Mouse (Mus musculus) cerebellum, adult (tissue): ENCODE measurements at regions not wholly inside any gene's neighbourhood (a gene's known extent, or its start where the extent isn't known, plus 50 kb on each side); places are given as distances from the start of the nearest gene placed in this dataset.

ENCODE experiments used
- ATAC-seq: cut with Nextera tagmentation; 2 replicates; pipeline ENCODE4 v1.9.2; 2017; ENCODE audit warnings: mild to moderate bottlenecking, moderate library complexity, mixed read lengths; ENCODE audit not compliant: insufficient number of reproducible peaks, low FRiP score, low TSS enrichment

- peak; percentile 43; the same call in 1 of the 2 replicates for ATAC-seq
Measured at GRCm38 (mm10) chr8:126753059-126753855, 159.5 kb upstream of the Irf2bp2 start.

GRCm38 (mm10) chr8:126751416-126752140 lies 157.8 kb upstream of the Irf2bp2 start:
- ATAC-seq = no peak

GRCm38 (mm10) chr8:126745992-126746775 lies 152.4 kb upstream of the Irf2bp2 start:
- no peak for ATAC-seq

DNA sequence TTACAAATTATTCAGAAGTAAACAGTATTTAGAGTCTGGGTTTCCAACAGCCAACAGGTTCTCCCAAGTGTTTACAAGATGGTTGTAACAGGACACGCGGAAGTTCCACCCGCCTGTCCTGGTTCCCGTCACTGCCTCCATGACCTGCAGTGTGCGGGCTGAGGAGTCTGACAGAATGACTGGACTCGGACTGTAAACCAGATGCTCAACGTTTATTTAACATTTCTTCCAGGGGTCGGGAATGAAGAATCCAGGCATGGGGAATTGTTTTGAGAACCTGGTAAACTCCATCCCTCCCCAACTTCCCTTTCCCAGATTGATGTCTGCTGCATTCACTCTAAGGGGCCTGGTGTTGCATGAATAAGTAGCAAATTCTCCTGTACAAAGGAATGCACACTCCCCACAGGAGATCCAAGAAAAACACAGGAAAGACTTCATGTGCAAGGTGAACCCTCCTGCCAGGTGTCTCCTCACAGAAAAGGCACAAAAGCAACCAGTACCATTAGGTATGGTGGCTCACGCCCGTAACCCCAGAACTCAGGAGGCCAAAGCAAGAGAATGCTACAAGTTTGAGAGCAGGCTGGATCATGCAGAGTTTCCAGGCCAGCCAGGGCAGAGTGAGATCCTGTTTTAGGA lies 151.1 kb upstream of the Irf2bp2 start:
- ATAC-seq = no peak

GRCm38 (mm10) chr8:126743296-126743695 lies 149.5 kb upstream of the Irf2bp2 start:
- no peak for ATAC-seq

DNA sequence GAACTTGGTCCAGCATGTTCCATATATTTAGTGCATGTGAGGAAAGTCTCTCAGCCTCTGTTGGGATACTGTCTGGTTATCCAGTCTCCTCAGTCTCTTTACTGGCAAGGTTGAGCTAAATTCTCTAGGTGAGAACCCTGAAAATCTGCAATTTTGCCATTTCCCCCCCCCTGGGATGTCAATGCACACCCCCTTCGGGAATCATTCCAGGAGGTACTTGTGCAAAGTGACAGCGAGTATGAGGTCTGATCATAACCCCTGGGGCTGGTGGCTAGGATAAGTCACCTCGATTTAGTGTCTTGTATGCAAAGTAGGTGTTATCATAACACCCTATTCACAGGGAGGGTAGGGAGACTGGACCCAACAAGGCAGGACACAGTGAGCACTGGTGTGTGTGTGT lies 148.3 kb upstream of the Irf2bp2 start:
- ATAC-seq = no peak

GRCm38 (mm10) chr8:126741031-126741430 lies 147.2 kb upstream of the Irf2bp2 start:
- no peak for ATAC-seq

DNA sequence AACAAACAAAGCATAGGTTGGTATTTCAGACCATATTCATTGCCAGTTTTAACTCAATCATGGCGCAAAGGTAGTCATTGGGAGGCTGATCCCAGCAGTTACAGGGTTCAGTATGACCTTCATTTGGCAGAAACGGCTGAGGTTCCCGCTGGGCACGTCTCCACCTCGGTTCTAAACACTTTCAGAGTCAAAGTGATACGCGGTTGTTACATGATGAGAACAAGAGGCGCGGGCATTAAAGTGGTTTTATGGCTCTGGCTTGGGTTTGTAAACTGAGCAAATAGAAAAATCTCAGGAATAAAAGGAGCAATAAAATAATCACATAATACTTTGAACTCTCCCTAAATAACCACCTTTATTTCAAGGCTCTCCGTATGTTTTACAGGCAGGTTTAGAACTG lies 146.0 kb upstream of the Irf2bp2 start:
- no peak for ATAC-seq

DNA sequence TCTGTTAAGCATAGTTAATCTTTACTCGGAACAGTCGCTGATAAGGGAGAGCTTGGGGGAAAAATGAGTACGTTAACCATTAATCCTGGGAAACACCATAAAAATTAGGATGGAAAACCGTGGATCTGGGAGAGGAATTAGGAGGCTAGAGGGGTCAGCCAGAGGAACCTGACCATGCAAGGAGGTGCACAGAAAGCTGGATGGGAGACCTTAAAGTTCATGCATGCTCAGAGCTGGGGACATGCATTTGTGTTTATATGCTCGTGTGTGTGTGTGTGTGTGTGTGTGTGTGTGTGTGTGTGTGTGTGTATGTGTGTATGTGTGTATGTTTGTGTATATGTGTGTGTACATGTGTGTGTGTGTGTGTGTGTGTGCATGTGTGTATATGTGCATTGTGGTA lies 143.2 kb upstream of the Irf2bp2 start:
- no peak for ATAC-seq

DNA sequence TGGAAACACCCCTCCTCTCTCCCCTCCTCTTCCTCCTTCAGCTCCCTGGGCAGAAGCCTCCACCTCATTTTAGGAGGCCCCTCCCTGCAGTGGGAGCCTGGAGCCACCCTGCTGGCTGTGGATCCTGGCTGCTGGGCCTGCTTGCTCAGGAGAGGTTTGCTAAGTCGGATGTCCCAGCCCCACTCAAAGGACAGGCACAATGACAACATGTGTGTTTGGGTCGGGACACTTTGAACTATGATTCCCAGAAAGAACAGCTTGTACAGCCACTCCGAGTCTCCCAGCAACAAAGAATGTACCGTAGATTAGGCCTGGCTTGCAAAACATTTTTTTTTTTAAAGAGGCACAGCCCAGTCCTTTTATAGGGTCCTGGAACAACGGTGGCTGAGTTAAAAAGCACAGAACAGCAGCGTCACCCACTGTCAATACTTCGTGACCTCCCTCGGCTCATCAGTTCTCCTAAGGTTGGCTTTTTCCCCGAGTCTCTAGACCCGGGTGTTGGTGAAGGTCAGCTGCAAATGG lies 142.7 kb upstream of the Irf2bp2 start:
- ATAC-seq = peak; percentile 8; the same call in 1 of the 2 replicates

DNA sequence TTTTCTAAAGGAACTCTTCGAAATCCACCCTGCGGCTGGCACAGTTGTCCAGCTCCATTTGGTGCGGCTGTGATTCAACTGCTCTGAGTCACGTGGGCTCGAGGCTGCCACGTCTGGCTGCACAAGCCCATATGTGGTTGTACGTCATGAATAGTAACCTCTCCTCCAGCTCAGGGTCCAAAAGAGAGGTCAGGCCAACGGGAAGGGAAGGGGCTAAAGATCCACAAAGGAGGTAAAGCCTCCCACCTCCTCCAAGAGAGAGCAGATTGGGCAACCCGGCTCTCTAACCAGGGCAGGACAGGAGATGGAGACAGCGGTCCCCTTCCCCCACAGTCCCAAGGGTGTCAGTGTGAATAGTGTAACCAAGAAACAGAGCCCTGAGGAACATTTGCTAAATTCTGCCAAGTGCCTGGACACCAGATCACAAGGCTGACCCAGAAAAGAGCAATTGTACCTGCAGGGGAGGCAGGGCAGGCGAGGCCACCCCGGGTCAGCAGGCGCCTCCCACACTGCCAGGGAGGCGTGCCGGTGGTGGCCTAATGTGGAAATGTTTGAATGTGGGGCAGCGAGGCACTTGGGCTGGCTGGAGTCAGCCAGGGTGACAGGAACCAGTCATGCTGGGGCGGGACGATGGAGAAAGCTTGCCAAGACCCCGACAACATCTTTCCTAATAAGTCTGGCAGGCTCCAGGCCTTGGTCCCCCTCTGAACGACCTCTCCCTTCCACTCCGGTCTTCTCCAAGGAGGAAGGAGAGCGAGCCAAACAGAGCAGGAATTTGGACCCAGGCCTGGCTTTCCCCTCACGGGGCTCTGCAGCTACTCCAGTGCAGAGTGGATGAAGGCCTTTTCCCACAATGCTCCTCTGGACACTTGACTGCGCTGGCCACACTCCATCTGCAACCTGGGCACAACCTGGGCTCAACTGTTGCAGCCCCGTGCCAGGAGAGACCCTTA lies 142.0 kb upstream of the Irf2bp2 start:
- peak; percentile 71 for ATAC-seq

- ATAC-seq = peak; percentile 32; the same call in 1 of the 2 replicates
Measured at GRCm38 (mm10) chr8:126734743-126735487, 141.1 kb upstream of the Irf2bp2 start.

DNA sequence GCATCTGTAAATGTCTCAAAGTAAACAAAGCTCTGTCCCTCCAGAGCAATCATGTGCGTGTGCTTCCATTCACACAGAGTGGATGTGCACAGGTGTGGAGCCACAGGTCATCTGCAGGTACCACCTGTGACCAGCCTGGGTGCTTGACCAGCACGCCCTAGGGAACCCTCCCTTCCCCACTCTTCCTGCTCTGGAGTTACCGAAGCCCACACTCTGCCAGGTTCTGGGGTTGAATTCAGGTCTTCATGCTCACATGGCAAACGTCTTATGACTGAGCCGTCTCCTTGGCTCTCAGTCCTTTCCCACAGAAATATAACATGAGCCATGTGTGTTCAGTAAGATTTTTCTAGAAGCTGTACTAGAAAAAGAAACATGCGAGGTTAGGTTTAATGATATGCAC lies 140.0 kb upstream of the Irf2bp2 start:
- no peak for ATAC-seq

- no peak for ATAC-seq
Measured at GRCm38 (mm10) chr8:126733307-126733706, 139.5 kb upstream of the Irf2bp2 start.

- no peak for ATAC-seq
Measured at GRCm38 (mm10) chr8:126730017-126730631, 136.3 kb upstream of the Irf2bp2 start.

- ATAC-seq = no peak
Measured at GRCm38 (mm10) chr8:126728987-126729632, 135.3 kb upstream of the Irf2bp2 start.

DNA sequence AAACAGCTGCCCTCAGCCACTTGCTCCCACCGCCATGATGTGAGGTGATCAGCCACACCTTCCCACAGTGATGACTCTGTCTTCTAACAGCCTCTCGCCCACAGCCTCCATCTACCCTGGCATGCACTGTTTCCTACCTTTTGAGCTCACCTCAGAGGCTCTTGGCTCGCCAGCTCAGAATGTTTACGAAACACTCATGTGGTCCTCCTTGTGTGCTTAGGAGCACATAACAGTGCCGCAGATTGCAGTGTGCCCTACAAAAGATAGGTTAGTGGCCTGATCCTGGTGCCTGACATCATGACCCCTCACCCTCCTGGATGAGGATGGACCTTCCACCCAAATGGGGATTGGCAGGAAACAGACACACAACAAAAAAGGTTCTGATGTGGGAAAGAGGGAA lies 134.3 kb upstream of the Irf2bp2 start:
- no peak for ATAC-seq
